ENCODE assay signal across 11 mouse cellular contexts in genomic region chr1:84621308-84621707, GRCm38 (mm10).
DNase-seq lines count a peak whose midpoint lies in the region; ATAC-seq lines count a peak whose summit lies in the region.
"Had no signal": no experiment of that assay in that cellular context is flagged by ENCODE, and none has a peak within 500 bp of the region (broad histone marks: within the 10 kb centered on the region; RNA-seq: fewer than 3 reads in every experiment).

No protein-coding gene starts in this region.

- no peaks in the 10 kb centered on the region for H3K36me3 ChIP-seq in forebrain, embryonic 12.5 days (replicated peaks)
- H3K36me3 ChIP-seq in neural tube, embryonic 14.5 days (ENCODE audit: control insufficient read depth, insufficient read depth, low read length): no peaks in the 10 kb centered on the region
- H3K36me3 ChIP-seq: heart, embryonic 13.5 days had no signal

- no peak overlapping the region for H3K9ac ChIP-seq in forebrain, embryonic 12.5 days
- peak overlapping the region; percentile 22 for H3K9ac ChIP-seq in neural tube, embryonic 14.5 days (replicated peaks; ENCODE audit: low read depth, low read length)
- H3K9ac ChIP-seq: heart, embryonic 13.5 days had no signal

- H3K27me3 ChIP-seq in forebrain, embryonic 12.5 days: no peaks in the 10 kb centered on the region
- H3K27me3 ChIP-seq in neural tube, embryonic 14.5 days (ENCODE audit: control insufficient read depth, insufficient read depth, low read length): no peaks in the 10 kb centered on the region
- H3K27me3 ChIP-seq: heart, embryonic 13.5 days had no signal

- peak; percentile 85 for ATAC-seq in forebrain, embryonic 12.5 days (ENCODE audit: low FRiP score)
- ATAC-seq in neural tube, embryonic 14.5 days (ENCODE audit: low read depth): peak; percentile 92
- ATAC-seq: Patski had no signal

- H3K4me1 ChIP-seq in forebrain, embryonic 12.5 days: peaks cover 41% of the 10 kb centered on the region
- H3K4me1 ChIP-seq in neural tube, embryonic 14.5 days (ENCODE audit: control insufficient read depth, insufficient read depth, low read length): peaks cover 40% of the 10 kb centered on the region

- 41% methylated on average over 3 of the region's 3 CpGs for WGBS in forebrain, embryonic 12.5 days
- 18% methylated on average over 3 of the region's 3 CpGs for whole genome bisulfite sequencing in neural tube, embryonic 14.5 days

- H3K4me3 ChIP-seq in forebrain, embryonic 12.5 days (replicated peaks): no peak overlapping the region
- H3K4me3 ChIP-seq in neural tube, embryonic 14.5 days (ENCODE audit: low read depth, low read length): no peak overlapping the region
- H3K4me3 ChIP-seq: heart, embryonic 13.5 days had no signal

- peak; percentile 39 for DNase-seq in urinary bladder, postnatal 14 days (ENCODE audit: low spot score)
- no peak for DNase-seq in urinary bladder, postnatal 4 days (ENCODE audit: low spot score in 2 of 2)
- DNase-seq in layer of hippocampus, adult 9-11 months: peak; percentile 81
- no peak for DNase-seq in thymus, postnatal 25 days
- no peak for DNase-seq in liver
- no peak for DNase-seq in T-cell, adult 2 months (ENCODE audit: low spot score)

- H3K27ac ChIP-seq in forebrain, embryonic 12.5 days: peak overlapping the region; percentile 44
- peak overlapping the region; percentile 81 for H3K27ac ChIP-seq in neural tube, embryonic 14.5 days (ENCODE audit: low read depth, low read length)
- H3K27ac ChIP-seq: heart, embryonic 13.5 days; macrophage had no signal

- no peak overlapping the region for H3K4me2 ChIP-seq in forebrain, embryonic 12.5 days
- no peak overlapping the region for H3K4me2 ChIP-seq in neural tube, embryonic 14.5 days (ENCODE audit: low read depth, low read length)
- H3K4me2 ChIP-seq: heart, embryonic 13.5 days had no signal

- H3K9me3 ChIP-seq in forebrain, embryonic 12.5 days: no peaks in the 10 kb centered on the region
- H3K9me3 ChIP-seq in neural tube, embryonic 14.5 days (ENCODE audit: control insufficient read depth, low read length): no peaks in the 10 kb centered on the region
- H3K9me3 ChIP-seq: heart, embryonic 13.5 days had no signal

Comparison
In these comparisons a context has a peak if more than half of its experiments do, and no peak if none do; other contexts are left out.
1. DNase-seq: peak in urinary bladder, postnatal 14 days (single experiment) and layer of hippocampus, adult 9-11 months (single experiment); none in urinary bladder, postnatal 4 days (0 of 2), thymus, postnatal 25 days (single experiment), liver (single experiment) and T-cell, adult 2 months (single experiment).